Mouse (Mus musculus): ENCODE results near the gene Slc13a4. TPM values are rescaled to one million over a fixed set of nuclear protein-coding genes. Genes with fewer than 3 reads are reported as not detected.

Gene Slc13a4
- polyA plus RNA-seq, 1 experiment from 2014 or later, result 0.02 TPM

- TF ChIP-seq CTCF (IDR thresholded peaks at IDR 0.05; ENCODE audit: low read depth), result peak; percentile 98
- peak; percentile 51; the same call in 1 of the 2 replicates for TF ChIP-seq EP300 (IDR thresholded peaks at IDR 0.05; ENCODE audit: low read depth)
- peak overlapping the region; percentile 80 for H3K4me3 ChIP-seq (ENCODE audit: low read depth, low read length)
- H3K36me3 ChIP-seq (replicated peaks; ENCODE audit: insufficient read depth, low read length), result no peaks in the 10 kb centered on the region
- H3K4me1 ChIP-seq (ENCODE audit: insufficient read depth), result peaks cover 37% of the 10 kb centered on the region
- peak overlapping the region; percentile 78 for H3K4me2 ChIP-seq (ENCODE audit: low read depth, low read length)
- peak overlapping the region; percentile 89 for H3K27ac ChIP-seq (ENCODE audit: low read depth)
- no peaks in the 10 kb centered on the region for H3K27me3 ChIP-seq (ENCODE audit: insufficient read depth, low read length)
- DNase-seq, result peak; percentile 97
- ATAC-seq, result peak; percentile 83
- under 1% methylated on average over 60 of the region's 60 CpGs for WGBS (ENCODE audit: insufficient replicate concordance)
- no peaks in the 10 kb centered on the region for H3K9me3 ChIP-seq (ENCODE audit: low read length)
- peak overlapping the region; percentile 91 for H3K9ac ChIP-seq (replicated peaks)
These were observed 55.2 kb downstream of the Slc13a4 start for GRCm38 (mm10) chr6:35252477-35253346.

GRCm38 (mm10) chr6:35251807-35252476 lies 56.0 kb downstream of the Slc13a4 start:
- Histone ChIP-seq H3K9me3 (ENCODE audit: low read length) (no peaks in the 10 kb centered on the region), H3K27me3 (ENCODE audit: insufficient read depth, low read length) (no peaks in the 10 kb centered on the region), H3K4me2 (ENCODE audit: low read depth, low read length) (peak overlapping the region; percentile 28; the same call in 1 of the 2 replicates), H3K27ac (ENCODE audit: low read depth) (no peak overlapping the region), H3K9ac (replicated peaks) (peak overlapping the region; percentile 42; the same call in 1 of the 2 replicates), H3K4me3 (ENCODE audit: low read depth, low read length) (peak overlapping the region; percentile 80), H3K4me1 (ENCODE audit: insufficient read depth) (peaks cover 33% of the 10 kb centered on the region), H3K36me3 (replicated peaks; ENCODE audit: insufficient read depth, low read length) (peaks cover 3% of the 10 kb centered on the region; the same call in 1 of the 2 replicates)
- ATAC-seq (no peak), DNase-seq (no peak)
- 75% methylated on average over 17 of the region's 17 CpGs for WGBS (ENCODE audit: insufficient replicate concordance)
- no peak for TF ChIP-seq CTCF (IDR thresholded peaks at IDR 0.05; ENCODE audit: low read depth)

GRCm38 (mm10) chr6:35245086-35245485 lies 62.8 kb downstream of the Slc13a4 start:
- ATAC-seq, result no peak
- Histone ChIP-seq H3K9ac (replicated peaks) (no peak overlapping the region), H3K9me3 (ENCODE audit: low read length) (no peaks in the 10 kb centered on the region), H3K4me2 (ENCODE audit: low read depth, low read length) (no peak overlapping the region), H3K4me1 (ENCODE audit: insufficient read depth) (no peaks in the 10 kb centered on the region), H3K27ac (ENCODE audit: low read depth) (no peak overlapping the region), H3K36me3 (replicated peaks; ENCODE audit: insufficient read depth, low read length) (peaks cover 59% of the 10 kb centered on the region), H3K27me3 (ENCODE audit: insufficient read depth, low read length) (no peaks in the 10 kb centered on the region), H3K4me3 (ENCODE audit: low read depth, low read length) (no peak overlapping the region)
- no peak for DNase-seq
- TF ChIP-seq CTCF (IDR thresholded peaks at IDR 0.05; ENCODE audit: low read depth) (peak; percentile 65), EP300 (IDR thresholded peaks at IDR 0.05; ENCODE audit: low read depth) (no peak)
- WGBS (ENCODE audit: insufficient replicate concordance), result 57% methylated on average over 5 of the region's 5 CpGs

GRCm38 (mm10) chr6:35243989-35244388 lies 63.9 kb downstream of the Slc13a4 start:
- Histone ChIP-seq H3K4me3 (ENCODE audit: low read depth, low read length) (no peak overlapping the region), H3K4me2 (ENCODE audit: low read depth, low read length) (no peak overlapping the region), H3K36me3 (replicated peaks; ENCODE audit: insufficient read depth, low read length) (peaks cover 62% of the 10 kb centered on the region), H3K27ac (ENCODE audit: low read depth) (no peak overlapping the region), H3K27me3 (ENCODE audit: insufficient read depth, low read length) (no peaks in the 10 kb centered on the region), H3K4me1 (ENCODE audit: insufficient read depth) (no peaks in the 10 kb centered on the region), H3K9me3 (ENCODE audit: low read length) (no peaks in the 10 kb centered on the region), H3K9ac (replicated peaks) (no peak overlapping the region)
- DNase-seq (no peak), ATAC-seq (no peak)
- no peak for TF ChIP-seq EP300 (IDR thresholded peaks at IDR 0.05; ENCODE audit: low read depth)
- 72% methylated on average over 9 of the region's 9 CpGs for WGBS (ENCODE audit: insufficient replicate concordance)

- H3K27ac ChIP-seq (ENCODE audit: low read depth), result no peak overlapping the region
- ATAC-seq, result no peak
- H3K4me2 ChIP-seq (ENCODE audit: low read depth, low read length), result no peak overlapping the region
- no peaks in the 10 kb centered on the region for H3K27me3 ChIP-seq (ENCODE audit: insufficient read depth, low read length)
- no peaks in the 10 kb centered on the region for H3K4me1 ChIP-seq (ENCODE audit: insufficient read depth)
- TF ChIP-seq EP300 (IDR thresholded peaks at IDR 0.05; ENCODE audit: low read depth) (no peak), CTCF (IDR thresholded peaks at IDR 0.05; ENCODE audit: low read depth) (peak; percentile 41)
- no peak overlapping the region for H3K4me3 ChIP-seq (ENCODE audit: low read depth, low read length)
- H3K36me3 ChIP-seq (replicated peaks; ENCODE audit: insufficient read depth, low read length), result peaks cover 64% of the 10 kb centered on the region
- no peaks in the 10 kb centered on the region for H3K9me3 ChIP-seq (ENCODE audit: low read length)
- H3K9ac ChIP-seq (replicated peaks), result no peak overlapping the region
- 92% methylated on average over 4 of the region's 4 CpGs for WGBS (ENCODE audit: insufficient replicate concordance)
- DNase-seq, result no peak
These were observed 64.7 kb downstream of the Slc13a4 start for GRCm38 (mm10) chr6:35243252-35243651.

GRCm38 (mm10) chr6:35236108-35236785 lies 71.7 kb downstream of the Slc13a4 start:
- H3K36me3 ChIP-seq (replicated peaks; ENCODE audit: insufficient read depth, low read length), result peaks cover 66% of the 10 kb centered on the region
- WGBS (ENCODE audit: insufficient replicate concordance), result 84% methylated on average over 9 of the region's 9 CpGs
- no peaks in the 10 kb centered on the region for H3K4me1 ChIP-seq (ENCODE audit: insufficient read depth)
- no peak overlapping the region for H3K4me2 ChIP-seq (ENCODE audit: low read depth, low read length)
- H3K9me3 ChIP-seq (ENCODE audit: low read length), result no peaks in the 10 kb centered on the region
- DNase-seq (no peak), ATAC-seq (no peak)
- H3K27ac ChIP-seq (ENCODE audit: low read depth), result no peak overlapping the region
- H3K4me3 ChIP-seq (ENCODE audit: low read depth, low read length), result no peak overlapping the region
- TF ChIP-seq CTCF (IDR thresholded peaks at IDR 0.05; ENCODE audit: low read depth) (no peak), EP300 (IDR thresholded peaks at IDR 0.05; ENCODE audit: low read depth) (no peak)
- no peaks in the 10 kb centered on the region for H3K27me3 ChIP-seq (ENCODE audit: insufficient read depth, low read length)
- no peak overlapping the region for H3K9ac ChIP-seq (replicated peaks)
